29 mouse cellular contexts compared by ENCODE assay signal in the genomic region with DNA sequence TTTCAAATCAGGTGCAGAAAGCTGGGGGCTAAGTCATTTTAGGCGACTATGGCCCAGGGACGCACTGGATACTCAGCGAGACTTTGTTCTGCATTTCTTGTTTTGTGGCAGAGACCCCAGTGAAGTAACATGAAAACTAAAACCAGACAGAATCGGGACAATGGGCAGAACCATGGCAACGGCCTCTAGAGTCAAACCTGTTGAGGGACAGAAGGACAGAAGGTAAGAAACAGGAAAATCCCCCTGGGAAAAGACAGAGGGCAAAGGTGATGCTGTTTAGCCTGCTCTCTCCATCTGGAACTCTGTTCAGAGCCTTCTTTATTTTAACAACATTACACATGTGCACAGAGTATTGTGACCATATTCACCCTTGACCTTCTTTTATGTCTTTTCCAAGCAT.
DNase-seq lines count a peak whose midpoint lies in the region; ATAC-seq lines count a peak whose summit lies in the region.
"Had no signal": no experiment of that assay in that cellular context is flagged by ENCODE, and none has a peak within 500 bp of the region (broad histone marks: within the 10 kb centered on the region; RNA-seq: fewer than 3 reads in every experiment).

No protein-coding gene starts in this region.

- no peak overlapping the region for H3K27ac ChIP-seq in hindbrain, embryonic 11.5 days (ENCODE audit: low read depth, low read length)
- no peak overlapping the region for H3K27ac ChIP-seq in hindbrain, embryonic 12.5 days
- no peak overlapping the region for H3K27ac ChIP-seq in embryonic facial prominence, embryonic 10.5 days (replicated peaks)
- H3K27ac ChIP-seq: embryonic facial prominence, embryonic 12.5 days; embryonic facial prominence, embryonic 15.5 days; forebrain, embryonic 13.5 days; heart, adult 2 months; heart, embryonic 10.5 days; heart, embryonic 13.5 days; hindbrain, embryonic 13.5 days had no signal

- H3K27me3 ChIP-seq in hindbrain, embryonic 11.5 days (ENCODE audit: control insufficient read depth, insufficient read depth, low read length): no peaks in the 10 kb centered on the region
- no peaks in the 10 kb centered on the region for H3K27me3 ChIP-seq in hindbrain, embryonic 12.5 days
- no peaks in the 10 kb centered on the region for H3K27me3 ChIP-seq in embryonic facial prominence, embryonic 10.5 days (replicated peaks; ENCODE audit: low read depth, poor library complexity, severe bottlenecking)
- H3K27me3 ChIP-seq: embryonic facial prominence, embryonic 12.5 days; embryonic facial prominence, embryonic 15.5 days; forebrain, embryonic 13.5 days; heart, embryonic 13.5 days; hindbrain, embryonic 13.5 days had no signal

- H3K4me3 ChIP-seq in hindbrain, embryonic 11.5 days (ENCODE audit: low read depth, low read length): no peak overlapping the region
- H3K4me3 ChIP-seq in hindbrain, embryonic 12.5 days: no peak overlapping the region
- no peak overlapping the region for H3K4me3 ChIP-seq in embryonic facial prominence, embryonic 10.5 days
- H3K4me3 ChIP-seq: embryonic facial prominence, embryonic 12.5 days; embryonic facial prominence, embryonic 15.5 days; forebrain, embryonic 13.5 days; heart, adult 2 months; heart, embryonic 10.5 days; heart, embryonic 13.5 days; hindbrain, embryonic 13.5 days had no signal

- no peaks in the 10 kb centered on the region for H3K36me3 ChIP-seq in hindbrain, embryonic 11.5 days (ENCODE audit: control insufficient read depth, insufficient read depth, low read length)
- H3K36me3 ChIP-seq in hindbrain, embryonic 12.5 days: no peaks in the 10 kb centered on the region
- H3K36me3 ChIP-seq in embryonic facial prominence, embryonic 10.5 days (replicated peaks): no peaks in the 10 kb centered on the region
- H3K36me3 ChIP-seq: embryonic facial prominence, embryonic 12.5 days; embryonic facial prominence, embryonic 15.5 days; heart, embryonic 10.5 days; heart, embryonic 13.5 days; hindbrain, embryonic 13.5 days had no signal

- DNase-seq in hindbrain, embryonic 11.5 days (ENCODE audit: low spot score): peak; percentile 30
- peak; percentile 52 for DNase-seq in embryo, embryonic 10 days (ENCODE audit: low spot score)
- DNase-seq in embryo, embryonic 10.5 days (ENCODE audit: low spot score): peak; percentile 70
- peak; percentile 11 for DNase-seq in embryonic facial prominence, embryonic 10.5 days (ENCODE audit: low spot score)
- no peak for DNase-seq in lung, postnatal 36 days
- DNase-seq: adrenal gland, adult 2 months; adrenal gland, postnatal 14 days; cerebellum, adult 11-12 months; cerebellum, adult 8-10 months; cerebellum, postnatal 10 days; cerebellum, postnatal 36 days; gastrocnemius, postnatal 10 days; gastrocnemius, postnatal 36 days; heart, adult 2 months; heart, postnatal 36 days; kidney, adult 18-20 months had no signal

- peak; percentile 22; the same call in 1 of the 2 replicates for ATAC-seq in hindbrain, embryonic 11.5 days (ENCODE audit: low FRiP score)
- no peak for ATAC-seq in hindbrain, embryonic 12.5 days (ENCODE audit: low FRiP score)
- ATAC-seq in cerebellum, adult (ENCODE audit: insufficient number of reproducible peaks, low FRiP score, low TSS enrichment): no peak
- ATAC-seq: CD4-positive, CD25-positive, alpha-beta regulatory T cell, adult 4 months; forebrain, embryonic 13.5 days; forebrain, embryonic 16.5 days; hindbrain, embryonic 16.5 days; inflammation-experienced regulatory T-cells, adult 6 months; intestine, embryonic 16.5 days had no signal

- 47% methylated on average over 5 of the region's 5 CpGs for WGBS in hindbrain, embryonic 11.5 days
- 43% methylated on average over 5 of the region's 5 CpGs for WGBS in hindbrain, embryonic 12.5 days
- WGBS in embryonic facial prominence, embryonic 10.5 days: 58% methylated on average over 5 of the region's 5 CpGs

- H3K9ac ChIP-seq in hindbrain, embryonic 11.5 days (ENCODE audit: low read depth, low read length): no peak overlapping the region
- H3K9ac ChIP-seq in hindbrain, embryonic 12.5 days: no peak overlapping the region
- H3K9ac ChIP-seq: embryonic facial prominence, embryonic 12.5 days; embryonic facial prominence, embryonic 15.5 days; forebrain, embryonic 13.5 days; heart, embryonic 13.5 days; hindbrain, embryonic 13.5 days had no signal

- no peaks in the 10 kb centered on the region for H3K9me3 ChIP-seq in hindbrain, embryonic 11.5 days (ENCODE audit: control insufficient read depth, low read length)
- 0 out of 2 replicates have a peak, but pooled peaks cover 3% of the 10 kb centered on the region for H3K9me3 ChIP-seq in hindbrain, embryonic 12.5 days (replicated peaks)
- no peaks in the 10 kb centered on the region for H3K9me3 ChIP-seq in embryonic facial prominence, embryonic 10.5 days
- H3K9me3 ChIP-seq: embryonic facial prominence, embryonic 12.5 days; embryonic facial prominence, embryonic 15.5 days; forebrain, embryonic 13.5 days; heart, embryonic 10.5 days; hindbrain, embryonic 13.5 days had no signal

- no peak overlapping the region for H3K4me2 ChIP-seq in hindbrain, embryonic 11.5 days (replicated peaks; ENCODE audit: low read depth, low read length)
- H3K4me2 ChIP-seq in hindbrain, embryonic 12.5 days (replicated peaks): no peak overlapping the region
- H3K4me2 ChIP-seq: embryonic facial prominence, embryonic 12.5 days; embryonic facial prominence, embryonic 15.5 days; forebrain, embryonic 13.5 days; heart, embryonic 13.5 days; hindbrain, embryonic 13.5 days had no signal

- no peaks in the 10 kb centered on the region for H3K4me1 ChIP-seq in hindbrain, embryonic 11.5 days (replicated peaks; ENCODE audit: control insufficient read depth, insufficient read depth, low read length)
- H3K4me1 ChIP-seq in hindbrain, embryonic 12.5 days: no peaks in the 10 kb centered on the region
- H3K4me1 ChIP-seq in embryonic facial prominence, embryonic 10.5 days: no peaks in the 10 kb centered on the region
- H3K4me1 ChIP-seq: embryonic facial prominence, embryonic 12.5 days; embryonic facial prominence, embryonic 15.5 days; forebrain, embryonic 13.5 days; heart, embryonic 10.5 days; heart, embryonic 13.5 days; hindbrain, embryonic 13.5 days had no signal
